Mouse (Mus musculus): ENCODE measurements around the gene Gle1.
"Not testable (repeated sequence)": the region's sequence is repeated elsewhere in the genome, so short reads cannot be mapped to it uniquely, and the experiment has no call there.

Gene Gle1

GRCm38 (mm10) chr2:29934906-29935599 lies at the start of gene Gle1:
TSS of gene Gle1 (plus strand) at chr2:29935426.
- DNase-seq (ENCODE audit: low spot score), result peak; percentile 90

GRCm38 (mm10) chr2:29886659-29887292 lies 48.5 kb upstream of the Gle1 start:
- DNase-seq (ENCODE audit: low spot score), result not testable (repeated sequence)

- DNase-seq (ENCODE audit: low spot score), result peak; percentile 99
These were observed 45.9 kb upstream of the Gle1 start, which contains the start of gene Odf2 for GRCm38 (mm10) chr2:29889066-29889944. TSS of gene Odf2 (plus strand) at chr2:29889221.

GRCm38 (mm10) chr2:29889991-29890833 lies 45.0 kb upstream of the Gle1 start:
- DNase-seq (ENCODE audit: low spot score), result peak; percentile 92

GRCm38 (mm10) chr2:29891773-29892172 lies 43.5 kb upstream of the Gle1 start:
- DNase-seq (ENCODE audit: low spot score), result no peak

- DNase-seq (ENCODE audit: low spot score), result no peak
These were observed 39.2 kb upstream of the Gle1 start for GRCm38 (mm10) chr2:29896071-29896470.

- no peak for DNase-seq (ENCODE audit: low spot score)
These were observed 37.9 kb upstream of the Gle1 start for GRCm38 (mm10) chr2:29897366-29897765.

GRCm38 (mm10) chr2:29898081-29898480 lies 37.1 kb upstream of the Gle1 start:
- no peak for DNase-seq (ENCODE audit: low spot score)

GRCm38 (mm10) chr2:29902194-29902593 lies 33.0 kb upstream of the Gle1 start:
- no peak for DNase-seq (ENCODE audit: low spot score)

GRCm38 (mm10) chr2:29908171-29908570 lies 27.1 kb upstream of the Gle1 start:
- not testable (repeated sequence) for DNase-seq (ENCODE audit: low spot score)

GRCm38 (mm10) chr2:29910042-29910441 lies 25.2 kb upstream of the Gle1 start:
- peak; percentile 36 for DNase-seq (ENCODE audit: low spot score)

GRCm38 (mm10) chr2:29917621-29918020 lies 17.6 kb upstream of the Gle1 start:
- peak; percentile 55 for DNase-seq (ENCODE audit: low spot score)

- DNase-seq (ENCODE audit: low spot score), result no peak
These were observed 13.2 kb upstream of the Gle1 start for GRCm38 (mm10) chr2:29922011-29922410.

- DNase-seq (ENCODE audit: low spot score), result no peak
These were observed 8.7 kb upstream of the Gle1 start for GRCm38 (mm10) chr2:29926542-29926941.

- no peak for DNase-seq (ENCODE audit: low spot score)
These were observed 4.7 kb upstream of the Gle1 start for GRCm38 (mm10) chr2:29930506-29930905.

GRCm38 (mm10) chr2:29931194-29931593 lies 4.0 kb upstream of the Gle1 start:
- no peak for DNase-seq (ENCODE audit: low spot score)

- no peak for DNase-seq (ENCODE audit: low spot score)
These were observed 4.8 kb downstream of the Gle1 start for GRCm38 (mm10) chr2:29940073-29940472.

GRCm38 (mm10) chr2:29940826-29941225 lies 5.6 kb downstream of the Gle1 start:
- no peak for DNase-seq (ENCODE audit: low spot score)

GRCm38 (mm10) chr2:29944723-29945122 lies 9.5 kb downstream of the Gle1 start:
- no peak for DNase-seq (ENCODE audit: low spot score)

GRCm38 (mm10) chr2:29948896-29949295 lies 13.7 kb downstream of the Gle1 start:
- DNase-seq (ENCODE audit: low spot score), result no peak

- DNase-seq (ENCODE audit: low spot score), result no peak
These were observed 26.0 kb downstream of the Gle1 start for GRCm38 (mm10) chr2:29961246-29961645.
